Mouse (Mus musculus): ENCODE measurements around the gene Psma6.

DNA sequence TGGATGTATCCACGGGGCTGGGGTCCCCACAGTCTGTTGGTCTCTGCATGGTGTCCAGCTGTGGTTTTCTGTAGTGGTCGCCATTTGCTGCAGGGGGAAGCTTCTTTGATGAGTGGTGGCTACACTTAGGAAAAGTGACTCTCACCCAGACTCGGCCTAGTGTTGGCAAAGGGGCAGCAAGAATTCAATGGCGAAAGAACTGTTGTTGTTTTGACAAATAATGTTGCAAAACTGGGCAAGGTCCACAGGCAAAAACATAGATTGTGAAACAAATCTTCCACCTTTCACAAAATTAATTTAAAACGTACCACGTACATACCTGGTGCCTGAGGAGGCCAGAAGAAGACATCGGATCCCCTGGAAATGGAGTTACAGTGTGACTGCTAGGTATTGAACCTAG, 42.3 kb downstream of the Psma6 start:
- TF ChIP-seq CTCF (IDR thresholded peaks at IDR 0.05; ENCODE audit: low read depth), result no peak
- TF ChIP-seq EP300 (optimal IDR thresholded peaks at IDR 0.05), result no peak

Measured in stomach, postnatal 0 days (tissue).